Mouse (Mus musculus): ENCODE data around the gene Itgb1bp1.

DNA sequence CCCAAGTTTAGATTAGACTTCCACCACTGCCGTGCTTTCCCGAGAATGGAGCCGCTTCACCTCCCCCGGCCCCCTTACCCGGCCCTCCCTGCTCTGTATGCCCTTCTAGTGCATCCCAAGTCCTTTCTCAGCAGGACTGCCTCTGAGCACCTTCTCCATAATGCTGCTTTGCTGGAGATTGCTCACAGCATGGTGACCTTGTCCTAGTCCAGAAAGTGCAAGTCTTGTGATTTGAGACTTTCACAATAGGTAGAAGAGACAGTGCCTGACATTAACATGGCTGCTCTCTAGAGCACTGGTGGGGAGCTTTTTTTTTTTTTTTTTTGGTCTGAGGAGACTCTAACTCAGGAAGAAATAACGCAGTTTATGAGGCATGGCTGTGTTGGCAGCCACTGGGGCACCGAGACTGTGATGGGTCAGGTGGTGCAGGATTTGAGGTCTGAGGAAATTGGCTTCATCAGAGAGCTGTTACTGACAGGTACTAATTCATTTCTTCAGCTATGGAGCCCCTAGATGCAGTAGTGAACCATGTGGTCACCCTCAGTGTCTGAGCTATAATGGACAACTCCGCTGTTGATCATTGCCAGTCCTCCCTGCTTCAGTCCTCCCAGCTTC lies 71.4 kb downstream of the Itgb1bp1 start:
- TF ChIP-seq CTCF (IDR thresholded peaks at IDR 0.05; ENCODE audit: extremely low read depth, insufficient read depth, low read length) (no peak), POLR2A (IDR thresholded peaks at IDR 0.05; ENCODE audit: extremely low read depth, insufficient read depth, low read length) (no peak)
